Mouse (Mus musculus): ENCODE measurements around the gene Olfr1383. TPM values are rescaled to one million over a fixed set of nuclear protein-coding genes. Genes with fewer than 3 reads are reported as not detected.
"Not testable (repeated sequence)": the region's sequence is repeated elsewhere in the genome, so short reads cannot be mapped to it uniquely, and the experiment has no call there.

Gene Olfr1383
- not detected in 2 replicates for polyA plus RNA-seq (2012; rRNA removed)

GRCm38 (mm10) chr11:49519348-49519747, at the start of gene Olfr1383:
Olfr1383 (plus strand) TSS chr11:49519648.
- no peak for TF ChIP-seq POLR2A (IDR thresholded peaks at IDR 0.05; ENCODE audit: borderline replicate concordance, insufficient read depth, low read length)
- no peak for TF ChIP-seq CTCF (IDR thresholded peaks at IDR 0.05; ENCODE audit: borderline replicate concordance, insufficient read depth, low read depth, low read length)
- Histone ChIP-seq H3K4me1 (ENCODE audit: control insufficient read depth, insufficient read depth, low read length) (no peaks in the 10 kb centered on the region), H3K27me3 (ENCODE audit: control insufficient read depth, insufficient read depth, low read length) (no peaks in the 10 kb centered on the region), H3K27ac (ENCODE audit: insufficient read depth, low read length) (no peak within 1 kb of the TSS), H3K4me3 (replicated peaks; ENCODE audit: insufficient read depth, low read depth, low read length) (no peak within 1 kb of the TSS)
- DNase-seq, result no peak

DNA sequence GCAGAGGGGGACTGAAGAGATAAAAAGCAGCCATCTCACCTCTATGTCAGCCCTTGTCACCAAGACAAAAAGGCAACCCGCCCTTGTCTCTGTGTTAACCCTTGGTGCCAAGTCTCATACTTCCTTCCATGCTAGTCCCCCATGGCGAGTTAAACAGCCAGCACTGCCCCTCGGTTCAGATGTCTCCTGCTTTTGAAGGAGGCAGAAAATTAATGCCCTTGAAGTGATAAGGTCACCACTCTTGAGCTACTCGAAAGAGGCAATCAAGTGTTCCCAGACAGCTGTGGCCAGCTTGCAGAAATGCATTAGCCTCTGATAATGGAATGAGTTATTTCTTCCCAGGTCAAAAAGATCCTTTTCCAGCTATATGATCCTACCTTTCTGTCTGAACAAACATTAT, 33.5 kb upstream of the Olfr1383 start:
- WGBS, result 59% methylated on average over 4 of the region's 4 CpGs
- Histone ChIP-seq H3K4me1 (ENCODE audit: control insufficient read depth, insufficient read depth, low read length) (no peaks in the 10 kb centered on the region), H3K4me3 (replicated peaks; ENCODE audit: insufficient read depth, low read depth, low read length) (no peak overlapping the region), H3K27me3 (ENCODE audit: control insufficient read depth, insufficient read depth, low read length) (no peaks in the 10 kb centered on the region), H3K27ac (ENCODE audit: insufficient read depth, low read length) (no peak overlapping the region)
- TF ChIP-seq POLR2A (IDR thresholded peaks at IDR 0.05; ENCODE audit: borderline replicate concordance, insufficient read depth, low read length) (no peak), CTCF (IDR thresholded peaks at IDR 0.05; ENCODE audit: borderline replicate concordance, insufficient read depth, low read depth, low read length) (no peak)
- DNase-seq, result no peak

DNA sequence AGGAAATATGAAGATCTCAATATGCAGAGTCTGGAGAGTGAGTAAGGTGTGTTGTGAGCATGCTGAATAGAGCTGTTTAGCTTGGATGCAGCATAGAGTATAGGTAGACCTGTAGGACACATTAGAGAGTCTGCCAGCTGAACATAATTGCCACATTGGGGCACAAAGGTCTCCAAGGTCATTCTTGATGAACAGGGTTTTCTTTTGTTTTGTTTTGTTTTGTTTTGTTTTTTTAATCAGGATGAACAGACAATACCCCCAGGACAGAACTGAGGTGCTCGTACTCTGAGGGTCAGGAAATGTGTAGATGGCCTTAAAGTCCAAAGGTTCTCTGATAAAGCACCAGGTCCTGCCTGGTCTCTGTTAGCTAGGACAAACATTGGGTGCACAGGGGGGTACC, 30.7 kb upstream of the Olfr1383 start, which contains the start of gene Olfr1385:
Gene Olfr1385, plus strand, starts transcription at position 301 of the 400 bp plus-strand sequence.
- WGBS, result 78% methylated on average over 1 of the region's 1 CpGs
- H3K4me3 ChIP-seq (replicated peaks; ENCODE audit: insufficient read depth, low read depth, low read length); H3K4me1 ChIP-seq (ENCODE audit: control insufficient read depth, insufficient read depth, low read length); H3K27ac ChIP-seq (ENCODE audit: insufficient read depth, low read length); H3K27me3 ChIP-seq (ENCODE audit: control insufficient read depth, insufficient read depth, low read length); DNase-seq: not testable (repeated sequence)

DNA sequence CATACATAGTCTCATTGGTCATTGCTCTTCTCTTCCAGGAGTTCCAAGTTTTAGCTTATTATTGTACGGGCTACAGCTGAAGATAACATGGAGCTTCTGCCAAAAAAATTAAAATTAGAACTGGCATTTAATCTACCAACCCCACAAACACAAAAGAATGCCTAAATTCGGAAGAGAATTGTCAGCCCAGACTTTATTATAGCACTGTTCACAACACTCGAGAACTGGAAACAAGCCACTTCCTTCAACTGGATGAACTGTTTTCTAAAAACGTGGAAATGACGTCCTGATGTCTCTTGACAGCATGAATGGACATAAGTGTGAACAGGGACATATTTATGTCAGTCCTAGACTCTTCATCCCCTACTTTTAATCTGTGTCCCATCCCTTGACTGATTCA, 1.4 kb upstream of the Olfr1383 start:
- H3K27ac ChIP-seq (ENCODE audit: insufficient read depth, low read length), result no peak overlapping the region
- no peaks in the 10 kb centered on the region for H3K4me1 ChIP-seq (ENCODE audit: control insufficient read depth, insufficient read depth, low read length)
- TF ChIP-seq POLR2A (IDR thresholded peaks at IDR 0.05; ENCODE audit: borderline replicate concordance, insufficient read depth, low read length) (no peak), CTCF (IDR thresholded peaks at IDR 0.05; ENCODE audit: borderline replicate concordance, insufficient read depth, low read depth, low read length) (no peak)
- DNase-seq, result no peak
- H3K27me3 ChIP-seq (ENCODE audit: control insufficient read depth, insufficient read depth, low read length), result no peaks in the 10 kb centered on the region
- no peak overlapping the region for H3K4me3 ChIP-seq (replicated peaks; ENCODE audit: insufficient read depth, low read depth, low read length)
- WGBS, result 61% methylated on average over 5 of the region's 5 CpGs

DNA sequence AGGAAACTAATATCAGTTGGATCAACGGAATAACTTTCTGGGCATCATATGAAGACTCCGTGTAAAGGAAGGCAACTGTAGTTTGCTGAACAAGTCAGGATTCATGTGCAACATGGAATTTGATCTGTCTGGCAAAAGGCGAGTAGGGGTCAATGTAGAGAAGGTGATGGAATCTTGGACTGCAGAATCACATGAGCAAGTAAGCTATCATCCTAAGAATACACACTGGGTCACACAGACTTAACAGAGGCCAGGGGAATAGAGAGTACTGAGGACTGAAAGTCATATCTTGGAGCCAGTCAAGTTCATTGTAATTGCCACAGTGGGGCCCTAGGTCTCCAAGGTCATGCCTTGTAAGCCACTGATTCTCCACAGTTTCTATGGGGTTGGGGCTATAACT, 8.5 kb downstream of the Olfr1383 start, which contains the start of gene Olfr1382:
Gene Olfr1382, plus strand, starts transcription at position 301 of the 400 bp plus-strand sequence.
- WGBS, result 88% methylated on average over 3 of the region's 3 CpGs

GRCm38 (mm10) chr11:49532761-49533160, 13.3 kb downstream of the Olfr1383 start:
- TF ChIP-seq CTCF (IDR thresholded peaks at IDR 0.05; ENCODE audit: borderline replicate concordance, insufficient read depth, low read depth, low read length) (no peak), POLR2A (IDR thresholded peaks at IDR 0.05; ENCODE audit: borderline replicate concordance, insufficient read depth, low read length) (no peak)
- DNase-seq, result no peak
- no peaks in the 10 kb centered on the region for H3K4me1 ChIP-seq (ENCODE audit: control insufficient read depth, insufficient read depth, low read length)
- H3K27ac ChIP-seq (ENCODE audit: insufficient read depth, low read length), result no peak overlapping the region
- H3K4me3 ChIP-seq (replicated peaks; ENCODE audit: insufficient read depth, low read depth, low read length), result no peak overlapping the region
- no peaks in the 10 kb centered on the region for H3K27me3 ChIP-seq (ENCODE audit: control insufficient read depth, insufficient read depth, low read length)

More for the DNA sequence above, 8.5 kb downstream of the Olfr1383 start, which contains the start of gene Olfr1382:
- Histone ChIP-seq H3K4me3 (replicated peaks; ENCODE audit: insufficient read depth, low read depth, low read length) (no peak within 1 kb of the TSS), H3K4me1 (ENCODE audit: control insufficient read depth, insufficient read depth, low read length) (no peaks in the 10 kb centered on the region), H3K27me3 (ENCODE audit: control insufficient read depth, insufficient read depth, low read length) (no peaks in the 10 kb centered on the region), H3K27ac (ENCODE audit: insufficient read depth, low read length) (no peak within 1 kb of the TSS)
- TF ChIP-seq POLR2A (IDR thresholded peaks at IDR 0.05; ENCODE audit: borderline replicate concordance, insufficient read depth, low read length), result no peak
- TF ChIP-seq CTCF (IDR thresholded peaks at IDR 0.05; ENCODE audit: borderline replicate concordance, insufficient read depth, low read depth, low read length), result no peak
- DNase-seq, result no peak

DNA sequence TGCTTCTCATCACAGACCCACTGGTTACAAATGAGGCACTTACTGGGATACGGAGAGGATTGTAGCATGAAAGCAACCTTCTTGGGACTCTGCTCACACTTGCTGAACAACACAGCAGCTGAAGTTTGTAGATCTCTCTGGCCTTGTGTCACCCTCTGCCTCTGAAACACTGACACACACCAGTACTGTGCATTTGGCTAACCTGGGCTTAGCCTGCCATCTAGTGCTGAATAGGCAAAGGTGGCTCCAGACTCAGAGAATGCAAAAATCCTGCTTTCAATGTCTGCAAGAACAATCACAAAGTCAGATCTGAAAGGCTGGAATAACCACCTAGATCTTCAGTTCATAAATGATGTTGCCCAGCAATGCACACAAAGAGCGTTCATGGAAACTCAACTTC, 17.2 kb downstream of the Olfr1383 start:
- DNase-seq, result not testable (repeated sequence)
- WGBS, result 84% methylated on average over 2 of the region's 2 CpGs

DNA sequence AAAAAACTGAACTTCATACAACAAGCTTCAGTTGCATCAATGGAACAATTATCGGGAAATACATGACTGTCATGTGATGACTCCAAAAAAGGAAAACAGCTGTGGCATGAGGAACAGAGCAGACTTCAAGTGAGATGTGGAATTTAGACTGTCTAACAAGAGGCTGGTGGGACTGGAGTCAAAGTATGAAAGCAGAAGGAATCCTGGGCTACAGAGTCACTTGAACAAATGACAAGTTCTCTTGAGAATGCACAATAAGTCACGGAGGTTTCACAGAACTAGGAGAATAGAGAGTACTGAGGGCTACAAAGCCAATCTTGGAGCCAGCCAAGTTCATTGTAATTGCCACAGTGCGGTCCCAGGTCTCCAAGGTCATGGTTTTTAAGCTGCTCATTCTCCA, 23.7 kb downstream of the Olfr1383 start, which contains the start of gene Olfr1381:
Gene Olfr1381, plus strand, starts transcription at position 301 of the 400 bp plus-strand sequence.
- not testable (repeated sequence) for H3K4me3 ChIP-seq (replicated peaks; ENCODE audit: insufficient read depth, low read depth, low read length); H3K27ac ChIP-seq (ENCODE audit: insufficient read depth, low read length); H3K4me1 ChIP-seq (ENCODE audit: control insufficient read depth, insufficient read depth, low read length); H3K27me3 ChIP-seq (ENCODE audit: control insufficient read depth, insufficient read depth, low read length); DNase-seq
- WGBS, result 39% methylated on average over 3 of the region's 3 CpGs

More for the DNA sequence above, 17.2 kb downstream of the Olfr1383 start:
- not testable (repeated sequence) for H3K4me1 ChIP-seq (ENCODE audit: control insufficient read depth, insufficient read depth, low read length); H3K27ac ChIP-seq (ENCODE audit: insufficient read depth, low read length); H3K4me3 ChIP-seq (replicated peaks; ENCODE audit: insufficient read depth, low read depth, low read length); H3K27me3 ChIP-seq (ENCODE audit: control insufficient read depth, insufficient read depth, low read length)

DNA sequence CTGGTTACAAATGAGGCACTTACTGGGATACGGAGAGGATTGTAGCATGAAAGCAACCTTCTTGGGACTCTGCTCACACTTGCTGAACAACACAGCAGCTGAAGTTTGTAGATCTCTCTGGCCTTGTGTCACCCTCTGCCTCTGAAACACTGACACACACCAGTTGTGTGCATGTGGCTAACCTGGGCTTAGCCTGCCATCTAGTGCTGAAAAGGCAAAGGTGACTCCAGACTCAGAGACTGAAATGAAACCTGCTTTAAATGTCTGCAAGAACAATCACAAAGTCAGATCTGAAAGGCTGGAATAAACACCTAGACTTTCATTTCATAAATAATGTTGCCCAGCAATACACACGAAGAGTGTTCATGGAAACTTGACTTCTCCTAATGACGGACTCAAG, 34.6 kb downstream of the Olfr1383 start:
- H3K4me3 ChIP-seq (replicated peaks; ENCODE audit: insufficient read depth, low read depth, low read length); DNase-seq; H3K27ac ChIP-seq (ENCODE audit: insufficient read depth, low read length); H3K27me3 ChIP-seq (ENCODE audit: control insufficient read depth, insufficient read depth, low read length); H3K4me1 ChIP-seq (ENCODE audit: control insufficient read depth, insufficient read depth, low read length): not testable (repeated sequence)
- 85% methylated on average over 3 of the region's 3 CpGs for WGBS

GRCm38 (mm10) chr11:49556578-49556977, 37.1 kb downstream of the Olfr1383 start, which contains the start of gene Olfr1380:
Olfr1380 (plus strand) TSS chr11:49556878.
- WGBS, result 38% methylated on average over 5 of the region's 5 CpGs
- not testable (repeated sequence) for H3K27me3 ChIP-seq (ENCODE audit: control insufficient read depth, insufficient read depth, low read length)

DNA sequence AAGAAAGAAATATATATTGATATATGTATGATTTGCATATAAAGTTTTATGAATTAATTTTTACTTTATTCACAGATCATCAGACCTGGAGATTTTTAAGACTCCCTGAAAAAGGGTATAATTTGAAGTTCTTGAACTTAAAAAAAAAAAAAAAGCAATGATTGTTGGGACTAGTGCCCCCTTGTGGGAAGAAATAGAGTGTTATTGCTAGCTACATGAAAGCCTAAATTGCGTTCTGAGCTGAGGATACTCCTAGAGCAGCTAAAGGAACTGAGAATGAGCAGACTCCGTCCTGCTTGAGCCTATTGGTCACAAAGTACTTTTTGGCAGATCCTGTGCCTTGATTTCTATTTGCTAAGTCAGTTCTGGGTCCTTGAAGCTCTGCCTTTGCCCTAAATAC, 55.6 kb downstream of the Olfr1383 start:
- not testable (repeated sequence) for H3K27me3 ChIP-seq (ENCODE audit: control insufficient read depth, insufficient read depth, low read length); H3K27ac ChIP-seq (ENCODE audit: insufficient read depth, low read length); DNase-seq; H3K4me3 ChIP-seq (replicated peaks; ENCODE audit: insufficient read depth, low read depth, low read length); H3K4me1 ChIP-seq (ENCODE audit: control insufficient read depth, insufficient read depth, low read length)
- 46% methylated on average over 2 of the region's 2 CpGs for WGBS

More at GRCm38 (mm10) chr11:49556578-49556977, 37.1 kb downstream of the Olfr1383 start, which contains the start of gene Olfr1380:
- not testable (repeated sequence) for DNase-seq; H3K27ac ChIP-seq (ENCODE audit: insufficient read depth, low read length); H3K4me1 ChIP-seq (ENCODE audit: control insufficient read depth, insufficient read depth, low read length); H3K4me3 ChIP-seq (replicated peaks; ENCODE audit: insufficient read depth, low read depth, low read length)

All from cerebellum, adult 2 months (tissue).